Mouse (Mus musculus) right cerebral cortex, postnatal 36 days (tissue): ENCODE results near the gene Atp2b2.

Source experiments
- DNase-seq, 2 experiments: peaks; one replicate each; pipeline ENCODE4 v3.0.0; 2022; ENCODE audit warnings: low spot score in 2 of 2, mixed read lengths in 1 of 2

The Atp2b2 gene

DNA sequence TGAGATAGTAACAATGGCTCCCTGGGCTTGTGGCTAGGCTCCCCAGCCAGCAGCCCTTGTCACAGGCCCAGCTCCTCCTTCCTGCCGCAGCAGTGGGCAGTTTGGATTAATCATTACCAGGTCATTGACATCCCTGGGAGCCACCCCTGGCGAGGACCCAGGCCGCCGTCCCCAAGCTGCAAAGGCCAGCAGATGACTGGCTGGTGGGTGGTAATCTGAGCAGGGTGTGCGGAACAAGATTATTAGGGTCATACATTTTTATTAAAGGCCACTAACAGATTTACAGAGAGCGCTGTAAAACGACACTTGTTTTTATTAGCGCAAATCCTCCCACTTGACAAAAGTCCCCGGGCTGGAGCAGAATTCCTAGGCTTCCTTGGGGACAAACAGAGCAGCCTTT is 29.6 kb downstream of the Atp2b2 start:
- DNase-seq = no peak

GRCm38 (mm10) chr6:114011976-114012375 is 30.4 kb downstream of the Atp2b2 start:
- DNase-seq = no peak

DNA sequence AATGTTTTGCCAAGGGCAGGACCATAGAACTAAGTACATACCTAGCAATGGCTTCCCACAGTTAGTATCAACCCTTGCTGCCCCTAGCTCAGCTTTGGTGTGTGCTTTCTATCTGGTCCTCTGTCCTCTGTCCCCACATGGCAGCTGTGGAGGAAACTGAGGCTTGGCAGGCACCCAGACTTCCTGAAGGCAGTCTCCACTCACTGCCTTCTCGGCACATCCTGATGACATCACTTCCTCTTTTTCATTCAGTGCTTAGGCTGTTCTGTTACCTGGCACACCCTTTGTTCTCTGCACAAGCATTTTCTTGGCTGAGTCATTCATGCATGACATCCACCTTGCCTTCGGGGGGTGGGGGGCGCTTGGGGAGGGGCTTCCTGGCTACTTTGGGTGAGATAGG is 38.6 kb downstream of the Atp2b2 start:
- no peak for DNase-seq

DNA sequence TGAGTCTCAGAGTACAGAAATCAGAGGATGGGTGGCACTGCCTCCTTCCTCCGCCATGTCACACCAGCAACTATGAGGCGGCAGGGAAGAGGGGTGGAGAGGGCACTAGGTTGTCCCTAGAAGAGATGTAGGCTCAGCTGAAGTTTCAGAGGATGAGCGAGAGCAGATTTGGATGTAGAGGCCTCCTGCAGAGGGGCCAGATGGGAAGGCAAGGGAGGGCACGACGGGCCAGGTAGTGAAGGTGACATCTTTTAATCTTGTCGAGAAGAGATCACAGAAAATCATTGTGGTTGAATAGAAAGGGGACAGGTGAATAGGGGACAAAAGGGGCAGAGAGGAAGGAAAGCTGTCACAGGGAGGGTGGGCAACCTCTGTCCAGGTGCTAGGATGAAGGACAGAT is 41.5 kb downstream of the Atp2b2 start:
- no peak for DNase-seq

GRCm38 (mm10) chr6:114000304-114000703 is 42.1 kb downstream of the Atp2b2 start:
- DNase-seq = no peak

GRCm38 (mm10) chr6:113998413-113998812 is 44.0 kb downstream of the Atp2b2 start:
- DNase-seq = peak; percentile 30 to 59

- no peak for DNase-seq
Observed at GRCm38 (mm10) chr6:113994176-113994575, 48.2 kb downstream of the Atp2b2 start.

DNA sequence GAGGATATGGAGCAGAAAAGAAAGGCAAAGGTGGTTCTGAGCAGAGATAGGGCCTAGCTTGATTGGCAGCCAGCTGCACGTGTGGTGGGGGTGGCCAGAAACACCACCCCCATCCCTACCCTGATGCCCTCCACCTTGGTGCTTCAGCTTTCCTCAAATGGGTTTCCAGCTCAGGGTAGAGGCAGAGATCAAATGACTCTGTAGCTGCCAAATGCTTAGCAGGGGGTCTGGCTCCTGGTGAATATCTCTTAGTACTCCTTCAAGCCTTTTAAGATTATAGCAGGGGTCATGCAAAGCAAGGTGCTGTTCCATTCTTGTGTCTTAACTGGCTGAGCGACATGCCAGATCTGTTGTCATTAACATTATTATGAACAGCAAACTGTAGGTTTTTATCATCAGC is 50.3 kb downstream of the Atp2b2 start:
- DNase-seq = no peak

- DNase-seq = peak; percentile 83
Observed at GRCm38 (mm10) chr6:113991482-113991881, 50.9 kb downstream of the Atp2b2 start.

- DNase-seq = no peak
Observed at GRCm38 (mm10) chr6:113990044-113990443, 52.4 kb downstream of the Atp2b2 start.

- DNase-seq = no peak
Observed at GRCm38 (mm10) chr6:113988521-113988920, 53.9 kb downstream of the Atp2b2 start.

- DNase-seq = no peak
Observed at GRCm38 (mm10) chr6:113986671-113987070, 55.7 kb downstream of the Atp2b2 start.

- no peak for DNase-seq
Observed at GRCm38 (mm10) chr6:113978673-113979072, 63.7 kb downstream of the Atp2b2 start.

GRCm38 (mm10) chr6:113978091-113978650 is 64.2 kb downstream of the Atp2b2 start:
- DNase-seq = no peak

DNA sequence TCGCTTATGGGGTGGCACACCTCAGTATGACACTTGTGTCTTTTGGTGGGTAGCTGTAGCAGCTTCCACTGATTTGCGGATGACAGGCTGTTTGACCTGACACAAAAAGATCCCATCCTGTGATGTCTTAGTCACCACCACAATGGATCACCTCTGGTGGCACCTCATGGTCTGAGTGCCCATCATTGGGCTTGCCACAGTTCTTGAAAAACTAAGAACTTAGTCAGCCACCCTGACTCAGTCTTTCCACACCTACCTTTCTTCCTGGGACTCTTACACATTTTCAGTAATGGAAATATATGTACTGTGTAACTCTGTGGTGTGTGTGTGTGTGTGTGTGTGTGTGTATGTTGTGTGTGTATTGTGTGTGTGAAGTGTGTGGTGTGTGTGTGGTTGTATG is 71.5 kb downstream of the Atp2b2 start:
- DNase-seq = no peak

DNA sequence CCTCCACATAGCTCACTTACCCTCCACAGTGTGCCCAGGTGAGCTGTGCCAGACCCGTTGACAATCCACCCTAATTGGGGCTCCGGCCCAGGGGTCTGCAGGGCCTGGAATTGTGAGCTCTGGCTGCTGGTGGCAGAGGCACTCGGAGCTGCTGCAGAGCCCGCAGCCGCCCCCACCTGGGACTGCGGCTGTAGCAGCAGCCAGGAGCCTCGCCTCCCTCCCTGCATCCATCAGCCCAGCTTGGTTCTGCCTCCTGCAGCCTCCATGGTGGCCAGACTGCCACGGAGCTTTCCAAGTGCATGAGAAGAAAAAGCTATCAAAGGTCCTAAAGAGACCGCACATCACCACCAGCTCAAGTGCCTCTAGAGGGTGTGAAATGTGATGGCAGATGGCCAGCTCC is 71.9 kb downstream of the Atp2b2 start:
- peak; percentile 35 to 53 for DNase-seq

DNA sequence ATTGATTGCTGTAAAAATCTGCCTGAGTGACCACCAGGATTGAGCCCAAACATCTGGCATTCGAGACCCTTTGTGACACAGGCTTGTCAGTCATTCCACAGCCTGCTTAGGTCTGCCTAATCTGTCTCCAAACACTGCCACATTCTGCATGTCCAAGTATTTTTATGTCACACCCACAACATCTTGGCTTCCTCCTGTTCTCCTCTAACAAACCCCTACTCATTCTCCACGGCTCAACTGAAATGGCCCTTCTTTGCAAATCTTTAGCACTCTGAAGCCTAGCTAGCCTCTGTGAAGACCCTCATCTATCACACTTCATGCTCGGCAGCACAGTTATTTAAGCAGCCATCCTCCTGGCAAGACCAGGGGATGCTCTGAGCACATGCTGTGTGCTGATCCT is 72.7 kb downstream of the Atp2b2 start:
- no peak for DNase-seq

DNA sequence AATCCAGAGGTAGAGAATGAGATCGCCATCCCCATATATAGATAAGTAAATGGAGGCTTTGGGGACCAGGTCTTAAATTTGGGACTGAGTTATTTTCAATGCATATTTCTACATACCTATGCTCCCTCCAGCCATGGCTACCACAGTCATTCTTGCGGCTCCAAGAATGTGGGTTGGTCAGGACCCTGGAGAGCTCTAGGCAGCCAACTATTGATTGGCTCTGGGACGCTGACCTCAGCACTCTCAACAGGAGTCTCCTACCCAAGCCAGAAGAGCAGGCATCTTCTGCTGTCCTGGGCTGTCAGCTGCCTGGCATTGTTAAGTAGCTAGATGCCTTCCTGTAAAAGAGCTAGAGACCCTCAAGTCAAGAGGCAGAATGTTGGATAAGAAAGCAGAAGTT is 79.6 kb downstream of the Atp2b2 start:
- no peak for DNase-seq

DNA sequence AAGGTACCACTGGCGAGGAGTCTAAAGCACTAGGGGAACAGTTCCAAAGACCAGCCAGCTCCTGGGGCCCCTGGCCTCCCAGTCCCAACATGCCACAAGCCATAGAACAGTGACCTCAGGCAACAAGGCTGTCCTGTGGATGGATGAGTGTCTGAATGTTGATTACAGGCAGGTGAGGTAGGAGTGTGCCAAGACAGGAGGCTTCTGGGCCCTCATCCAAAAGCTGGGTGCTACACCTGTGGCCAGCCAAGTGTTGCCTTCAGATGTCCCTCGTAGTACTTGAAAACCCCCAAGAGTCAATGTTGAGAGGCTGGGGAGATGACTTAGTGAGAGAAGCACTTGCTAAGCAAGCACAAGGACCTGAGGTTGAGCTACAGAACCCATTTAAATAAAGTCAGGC is 80.8 kb downstream of the Atp2b2 start:
- DNase-seq = no peak

- DNase-seq = no peak
Observed at GRCm38 (mm10) chr6:113959336-113959735, 83.1 kb downstream of the Atp2b2 start.

DNA sequence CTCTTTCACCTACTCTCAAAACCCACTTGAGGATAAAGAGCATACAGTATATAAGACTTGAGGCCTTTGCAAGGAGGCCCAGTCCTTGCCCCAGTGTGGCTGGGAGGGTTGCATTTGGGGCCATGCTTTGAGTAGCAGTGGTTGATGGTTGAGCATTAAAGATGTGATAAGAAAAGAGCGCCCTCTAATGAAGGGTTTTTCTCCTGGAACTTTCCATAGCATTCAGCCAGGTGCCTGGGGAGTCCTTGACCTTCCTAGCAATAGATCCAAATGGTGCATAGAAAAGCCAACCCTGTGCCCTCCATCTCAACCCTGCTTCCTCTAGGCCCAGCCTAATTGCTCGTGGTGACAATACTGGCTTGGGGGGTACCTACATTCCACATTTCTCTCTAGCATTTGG is 83.7 kb downstream of the Atp2b2 start:
- no peak for DNase-seq

DNA sequence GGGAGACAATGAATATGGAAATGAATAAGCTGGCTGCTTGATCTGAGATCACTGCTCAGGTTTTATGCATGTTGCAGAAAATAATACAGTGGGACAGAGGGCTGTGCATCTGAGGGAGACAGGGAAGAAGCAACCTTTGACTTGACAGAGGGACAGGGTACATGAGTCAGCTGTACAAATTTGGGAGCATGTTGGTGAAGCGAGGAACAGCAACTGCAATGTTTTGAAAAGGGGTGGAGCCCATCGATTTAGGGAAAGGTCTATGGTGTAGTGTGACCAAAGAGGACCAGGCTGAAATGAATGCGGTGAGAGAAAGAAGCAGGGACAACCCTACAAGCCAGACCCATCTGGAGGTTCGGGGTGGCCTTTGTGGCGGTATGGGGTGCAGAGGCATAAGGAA is 84.4 kb downstream of the Atp2b2 start:
- no peak for DNase-seq

DNA sequence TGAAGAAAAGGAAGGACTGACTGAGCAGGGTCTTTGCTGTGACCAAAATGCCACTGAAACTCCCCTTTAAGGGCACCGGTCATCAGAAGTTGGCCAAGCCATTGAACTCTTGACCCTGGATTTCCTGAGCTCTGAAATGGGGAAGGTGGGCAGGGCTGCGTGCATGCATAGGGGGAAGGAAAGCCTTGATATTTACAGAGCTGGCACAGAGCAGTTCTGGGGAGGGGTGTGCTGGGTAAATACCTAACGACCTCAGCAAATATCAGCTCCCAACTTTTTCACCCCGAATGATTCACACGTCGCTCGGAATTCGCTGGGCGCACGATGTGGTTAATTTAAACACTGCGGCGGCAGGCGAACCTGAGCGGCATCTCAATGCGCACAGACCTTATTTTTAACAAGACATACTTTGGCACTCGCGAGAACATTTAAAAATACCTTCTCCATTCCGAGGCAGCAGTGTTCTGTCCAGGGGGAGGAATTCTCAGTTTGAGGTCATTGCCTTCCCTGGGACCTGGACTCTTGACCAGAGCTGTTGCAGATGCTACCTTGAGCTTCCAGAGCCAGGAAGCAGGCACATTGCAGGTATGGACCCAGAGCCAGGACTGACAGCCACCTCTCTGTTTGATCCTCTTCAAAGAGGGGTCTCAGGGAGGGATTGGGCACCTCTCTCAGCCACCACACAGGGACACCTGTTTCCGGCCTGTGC is 85.0 kb downstream of the Atp2b2 start:
- DNase-seq = peak in 1 of 2 experiments; percentile 74

DNA sequence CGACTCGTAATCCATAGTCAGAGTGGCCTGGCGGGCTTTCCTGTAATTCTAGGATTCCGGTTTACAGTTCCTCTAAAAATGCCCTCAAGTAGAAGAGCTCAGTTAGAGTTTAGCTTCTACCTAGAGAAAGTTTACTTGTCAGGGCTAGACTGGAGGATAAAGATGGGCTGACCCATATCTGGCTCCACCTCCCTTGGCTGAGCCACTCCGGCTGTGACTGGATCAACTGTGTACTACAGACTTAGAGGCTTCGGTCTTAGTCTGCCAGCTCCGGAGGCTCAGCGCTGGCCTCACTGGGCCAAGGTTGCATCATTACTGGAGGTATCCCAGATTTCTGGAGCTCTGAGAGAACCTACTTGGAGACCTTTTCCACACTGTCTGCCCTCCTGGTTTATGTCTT is 94.9 kb downstream of the Atp2b2 start:
- no peak for DNase-seq
